Mouse (Mus musculus): ENCODE results near the gene Samd7.

- TF ChIP-seq USF1 (IDR thresholded peaks at IDR 0.05; ENCODE audit: low read depth) (no peak), MAX (IDR thresholded peaks at IDR 0.05) (no peak), CTCF (IDR thresholded peaks at IDR 0.05; ENCODE audit: control insufficient read depth, insufficient read depth, insufficient read length) (no peak)
Measured at GRCm38 (mm10) chr3:30746006-30746405, at the start of gene Samd7.
